8 mouse cellular contexts compared by ENCODE assay signal in genomic region chr1:74949666-74950050, GRCm38 (mm10). TPM values are rescaled to one million over a fixed set of nuclear protein-coding genes. Genes with fewer than 3 reads are reported as not detected.
DNase-seq lines count a peak whose midpoint lies in the region; ATAC-seq and TF ChIP-seq lines count a peak whose summit lies in the region.
"Had no signal": no experiment of that assay in that cellular context is flagged by ENCODE, and none has a peak within 500 bp of the region (broad histone marks: within the 10 kb centered on the region; RNA-seq: fewer than 3 reads in every experiment).

No protein-coding gene starts in this region.

- ATAC-seq in intestine, embryonic 14.5 days (replicated peaks; ENCODE audit: low FRiP score, low TSS enrichment, low read depth), result peak; percentile 16; the same call in 1 of the 2 replicates
- peak; percentile 41; the same call in 1 of the 2 replicates for ATAC-seq in liver, embryonic 14.5 days (ENCODE audit: insufficient read depth)
- ATAC-seq in stomach, postnatal 0 days (ENCODE audit: low FRiP score, low TSS enrichment), result peak; percentile 38; the same call in 1 of the 2 replicates

- peaks cover 10% of the 10 kb centered on the region for H3K4me1 ChIP-seq in brown adipose tissue, adult 24 weeks (ENCODE audit: control insufficient read depth, insufficient read depth, insufficient read length, low read length)
- H3K4me1 ChIP-seq in intestine, embryonic 14.5 days (replicated peaks; ENCODE audit: control insufficient read depth, insufficient read depth, low read length), result peaks cover 11% of the 10 kb centered on the region
- H3K4me1 ChIP-seq in liver, embryonic 14.5 days (replicated peaks; ENCODE audit: control insufficient read depth in 2 of 2, insufficient read depth in 2 of 2, low read length in 1 of 2), result no peaks in the 10 kb centered on the region
- H3K4me1 ChIP-seq in stomach, postnatal 0 days (replicated peaks; ENCODE audit: control insufficient read depth, insufficient read depth), result no peaks in the 10 kb centered on the region; the same call in 1 of the 2 replicates

- peak overlapping the region; percentile 62 for H3K4me2 ChIP-seq in intestine, embryonic 14.5 days (ENCODE audit: low read length)
- peak overlapping the region; percentile 51 for H3K4me2 ChIP-seq in liver, embryonic 14.5 days (ENCODE audit: low read depth)
- peak overlapping the region; percentile 61 for H3K4me2 ChIP-seq in stomach, postnatal 0 days (replicated peaks; ENCODE audit: low read depth)

- no peak for TF ChIP-seq EP300 in liver, embryonic 14.5 days (IDR thresholded peaks at IDR 0.05; ENCODE audit: low read depth)
- TF ChIP-seq EP300 in stomach, postnatal 0 days (optimal IDR thresholded peaks at IDR 0.05), result no peak

- no peak for TF ChIP-seq CTCF in liver, embryonic 14.5 days (IDR thresholded peaks at IDR 0.05; ENCODE audit: low read depth)
- TF ChIP-seq CTCF in stomach, postnatal 0 days (IDR thresholded peaks at IDR 0.05; ENCODE audit: low read depth), result no peak

- H3K9ac ChIP-seq in intestine, embryonic 14.5 days (ENCODE audit: low read length), result peak overlapping the region; percentile 68
- H3K9ac ChIP-seq in liver, embryonic 14.5 days (replicated peaks), result no peak overlapping the region
- H3K9ac ChIP-seq in stomach, postnatal 0 days (ENCODE audit: low read length), result peak overlapping the region; percentile 69

- 2% methylated on average over 24 of the region's 24 CpGs for WGBS in intestine, embryonic 14.5 days
- 3% methylated on average over 24 of the region's 24 CpGs for WGBS in liver, embryonic 14.5 days (ENCODE audit: insufficient replicate concordance)
- 4% methylated on average over 24 of the region's 24 CpGs for WGBS in stomach, postnatal 0 days

- H3K36me3 ChIP-seq in intestine, embryonic 14.5 days (ENCODE audit: control insufficient read depth, insufficient read depth, low read length), result no peaks in the 10 kb centered on the region
- no peaks in the 10 kb centered on the region for H3K36me3 ChIP-seq in liver, embryonic 14.5 days (replicated peaks; ENCODE audit: control insufficient read depth, insufficient read depth, low read depth)
- no peaks in the 10 kb centered on the region for H3K36me3 ChIP-seq in stomach, postnatal 0 days (ENCODE audit: control insufficient read depth, insufficient read depth, low read length)

- H3K27ac ChIP-seq in brown adipose tissue, adult 24 weeks (replicated peaks; ENCODE audit: low read depth, low read length), result no peak overlapping the region
- H3K27ac ChIP-seq in intestine, embryonic 14.5 days (ENCODE audit: low read depth), result peak overlapping the region; percentile 80; the same call in 1 of the 2 replicates
- no peak overlapping the region for H3K27ac ChIP-seq in liver, embryonic 14.5 days
- H3K27ac ChIP-seq in stomach, postnatal 0 days (replicated peaks), result peak overlapping the region; percentile 82; the same call in 1 of the 2 replicates

- peaks cover 84% of the 10 kb centered on the region for H3K27me3 ChIP-seq in intestine, embryonic 14.5 days (replicated peaks; ENCODE audit: control insufficient read depth, insufficient read depth, low read length)
- peaks cover 64% of the 10 kb centered on the region for H3K27me3 ChIP-seq in liver, embryonic 14.5 days (ENCODE audit: control insufficient read depth, insufficient read depth, low read length)
- peaks cover 13% of the 10 kb centered on the region for H3K27me3 ChIP-seq in stomach, postnatal 0 days (ENCODE audit: control insufficient read depth, insufficient read depth, low read length)

- peak overlapping the region; percentile 16; the same call in 1 of the 2 replicates for H3K4me3 ChIP-seq in brown adipose tissue, adult 24 weeks (ENCODE audit: insufficient read depth, low read depth, low read length)
- peak overlapping the region; percentile 46 for H3K4me3 ChIP-seq in intestine, embryonic 14.5 days (ENCODE audit: low read depth, low read length)
- H3K4me3 ChIP-seq in liver, embryonic 14.5 days (ENCODE audit: insufficient read depth in 1 of 2, low read depth in 2 of 2, low read length in 2 of 2), result peak overlapping the region; percentile 46 to 50
- peak overlapping the region; percentile 47 for H3K4me3 ChIP-seq in stomach, postnatal 0 days (ENCODE audit: low read depth, low read length)
- H3K4me3 ChIP-seq: megakaryocyte, embryonic 14.5 days had no signal

- no peaks in the 10 kb centered on the region for H3K9me3 ChIP-seq in intestine, embryonic 14.5 days (ENCODE audit: control insufficient read depth, low read length)
- no peaks in the 10 kb centered on the region for H3K9me3 ChIP-seq in liver, embryonic 14.5 days (ENCODE audit: control insufficient read depth, low read length)
- no peaks in the 10 kb centered on the region for H3K9me3 ChIP-seq in stomach, postnatal 0 days (ENCODE audit: control insufficient read depth, low read length)
- H3K9me3 ChIP-seq: megakaryocyte, embryonic 14.5 days had no signal

- DNase-seq in adrenal gland, postnatal 10 days, result peak; percentile 67
- DNase-seq in intestine, embryonic 14.5 days (ENCODE audit: low spot score), result no peak
- DNase-seq in liver, embryonic 14.5 days (ENCODE audit: low read depth in 3 of 3, low spot score in 3 of 3), result no peak
- DNase-seq in stomach, postnatal 0 days (ENCODE audit: low spot score), result peak; percentile 65
- DNase-seq in thymus, postnatal 14 days, result no peak
- DNase-seq in left cerebral cortex, adult 8-10 months (ENCODE audit: low spot score in 2 of 2), result no peak

RNA-seq across cellular contexts. Expression of gene Ihh, which starts 1.8 kb away (rescaled TPM):
- total RNA-seq in adrenal gland, postnatal 10 days (2021), result under 1 TPM; 0.18 to 0.48 TPM
- not detected in 2 replicates for polyA plus RNA-seq in brown adipose tissue, adult 24 weeks (2012; ENCODE audit: insufficient read depth, insufficient read length, missing spikeins)
- 28.8 and 33.7 TPM in 2 replicates for polyA plus RNA-seq in intestine, embryonic 14.5 days (2014; fragmentation: Nextera tagmentation; extraction: Ambion mirVana)
- polyA plus RNA-seq in liver, embryonic 14.5 days (2012; rRNA removed), result 2.4 and 3.4 TPM in 2 replicates
- polyA plus RNA-seq in liver, embryonic 14.5 days (2014; fragmentation: Nextera tagmentation; extraction: Ambion mirVana), result 1.5 and 1.7 TPM in 2 replicates
- 25.1 and 25.8 TPM in 2 replicates for polyA plus RNA-seq in stomach, postnatal 0 days (2015; fragmentation: Nextera tagmentation; extraction: Ambion mirVana)
- total RNA-seq in left cerebral cortex, adult 8-10 months (2022), result under 1 TPM; 0.19 to 0.49 (median 0.27) TPM

RNA-seq across cellular contexts. Expression of gene Cfap65, which starts 14.3 kb away (rescaled TPM):
- not detected for total RNA-seq in adrenal gland, postnatal 10 days (2021)
- not detected in 2 replicates for polyA plus RNA-seq in brown adipose tissue, adult 24 weeks (2012; ENCODE audit: insufficient read depth, insufficient read length, missing spikeins)
- polyA plus RNA-seq in intestine, embryonic 14.5 days (2014; fragmentation: Nextera tagmentation; extraction: Ambion mirVana), result 0.15 and 0.27 TPM in 2 replicates
- polyA plus RNA-seq in liver, embryonic 14.5 days (2012; rRNA removed), result under 0.01 and 0.01 TPM in 2 replicates
- polyA plus RNA-seq in liver, embryonic 14.5 days (2014; fragmentation: Nextera tagmentation; extraction: Ambion mirVana), result not detected in 2 replicates
- 0.04 TPM in 1 of 2 replicates, not detected in the other for polyA plus RNA-seq in stomach, postnatal 0 days (2015; fragmentation: Nextera tagmentation; extraction: Ambion mirVana)
- total RNA-seq in left cerebral cortex, adult 8-10 months (2022), result 1 to 10 TPM; 2.6 to 4.8 (median 3.8) TPM

RNA-seq across cellular contexts. Expression of gene Cryba2, which starts 56.7 kb away (rescaled TPM):
- total RNA-seq in adrenal gland, postnatal 10 days (2021), result 1 to 10 TPM in 1 of 2 experiments, under 1 TPM in 1; 0.51 to 1.1 TPM
- polyA plus RNA-seq in brown adipose tissue, adult 24 weeks (2012; ENCODE audit: insufficient read depth, insufficient read length, missing spikeins), result not detected in 2 replicates
- polyA plus RNA-seq in intestine, embryonic 14.5 days (2014; fragmentation: Nextera tagmentation; extraction: Ambion mirVana), result 2.5 TPM in 1 of 2 replicates, not detected in the other
- polyA plus RNA-seq in liver, embryonic 14.5 days (2012; rRNA removed), result not detected in 2 replicates
- polyA plus RNA-seq in liver, embryonic 14.5 days (2014; fragmentation: Nextera tagmentation; extraction: Ambion mirVana), result not detected in 2 replicates
- 0.50 and 0.93 TPM in 2 replicates for polyA plus RNA-seq in stomach, postnatal 0 days (2015; fragmentation: Nextera tagmentation; extraction: Ambion mirVana)
- under 1 TPM in 1 of 4 experiments, not detected in 3; 0.58 TPM for total RNA-seq in left cerebral cortex, adult 8-10 months (2022)

Comparison
In these comparisons a context has a peak if more than half of its experiments do, and no peak if none do; other contexts are left out.
1. DNase-seq: peak in adrenal gland, postnatal 10 days (single experiment) and stomach, postnatal 0 days (single experiment); none in intestine, embryonic 14.5 days (single experiment), liver, embryonic 14.5 days (0 of 3), thymus, postnatal 14 days (single experiment) and left cerebral cortex, adult 8-10 months (0 of 2).
2. H3K27ac ChIP-seq: peak in intestine, embryonic 14.5 days (single experiment) and stomach, postnatal 0 days (single experiment); none in brown adipose tissue, adult 24 weeks (single experiment) and liver, embryonic 14.5 days (single experiment).
3. Peak in every context shown above with its lines, with median percentiles within 50 percentile points of each other: H3K4me3 ChIP-seq, ATAC-seq and H3K4me2 ChIP-seq.